Mouse (Mus musculus) embryonic fibroblast, embryonic 13.5 days (primary cell): ENCODE measurements at regions not wholly inside any gene's neighbourhood (a gene's known extent, or its start where the extent isn't known, plus 50 kb on each side); places are given as distances from the start of the nearest gene placed in this dataset.

Source experiments
- CTCF ChIP-seq: IDR thresholded peaks from 2 replicates; pipeline ENCODE4 v1.5.1; 2011; ENCODE audit warnings: mild to moderate bottlenecking, control low read depth, low read length, moderate library complexity, borderline replicate concordance; ENCODE audit not compliant: insufficient read depth
- POLR2A ChIP-seq: IDR thresholded peaks from 2 replicates; pipeline ENCODE4 v1.6.1; 2011; ENCODE audit warnings: low read depth, mild to moderate bottlenecking, control low read depth, low read length, moderate library complexity

DNA sequence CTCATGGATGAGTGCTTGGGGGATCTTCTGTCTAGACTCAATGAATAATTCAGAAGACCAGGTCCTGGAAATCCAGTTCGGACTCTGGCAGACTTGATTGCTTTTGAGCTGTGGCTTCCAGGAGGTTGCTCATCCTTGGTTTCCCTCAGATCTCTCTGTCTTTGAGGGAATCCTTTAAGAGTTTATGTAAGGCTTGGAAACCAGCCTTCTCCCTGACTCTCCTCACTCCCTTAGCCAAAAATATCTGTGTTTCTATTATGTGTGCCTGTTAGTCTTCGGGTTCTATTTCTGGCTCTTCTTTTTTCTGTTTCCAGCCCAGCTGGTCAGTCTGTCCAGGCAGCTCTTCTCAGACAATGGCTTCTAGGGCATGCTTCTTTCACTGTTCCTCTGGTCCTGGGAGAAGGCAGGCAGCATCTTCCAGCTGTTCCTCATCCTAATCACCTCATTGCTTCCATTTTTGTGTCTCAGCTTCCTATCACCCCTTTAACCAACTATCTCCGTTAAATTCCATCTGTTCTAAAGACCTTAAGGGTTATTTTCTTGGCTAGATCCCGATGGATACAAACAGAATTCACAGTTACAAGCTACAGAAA is 139.3 kb upstream of the Vldlr start:
- TF ChIP-seq POLR2A: no peak
- no peak for TF ChIP-seq CTCF
